Mouse (Mus musculus) limb, embryonic 11.5 days (tissue): Measurements from ENCODE around the gene Fam71f2. TPM values are rescaled to one million over a fixed set of nuclear protein-coding genes. Genes with fewer than 3 reads are reported as not detected.

Experiments used
- ATAC-seq: fragments of 200-750 bp; cut with Nextera tagmentation; 2 replicates; pipeline ENCODE4 v1.8.0; 2017; ENCODE audit warnings: low read depth; ENCODE audit not compliant: insufficient number of reproducible peaks, low FRiP score, low TSS enrichment
- DNase-seq: peaks from one replicate; pipeline ENCODE4 v3.0.0-alpha.2; 2015; ENCODE audit warnings: low spot score
- H3K27ac ChIP-seq: fragments of 300-500 bp; sonication (generic); replicated peaks from 2 replicates; pipeline ENCODE4 v1.5.1; 2014; ENCODE audit warnings: low read depth, mild to moderate bottlenecking, low read length
- H3K27me3 ChIP-seq: fragments of 300-500 bp; sonication (generic); 2 replicates; pipeline ENCODE4 v1.6.1; 2014; ENCODE audit warnings: mild to moderate bottlenecking, low read length, mixed read lengths; ENCODE audit not compliant: control insufficient read depth, insufficient read depth
- H3K36me3 ChIP-seq: fragments of 300-500 bp; sonication (generic); 2 replicates; pipeline ENCODE4 v1.6.1; 2014; ENCODE audit warnings: mild to moderate bottlenecking, low read length, moderate library complexity, mixed read lengths; ENCODE audit not compliant: control insufficient read depth, insufficient read depth
- H3K4me1 ChIP-seq: fragments of 300-500 bp; sonication (generic); 2 replicates; pipeline ENCODE4 v1.6.1; 2014; ENCODE audit warnings: low read length, mixed read lengths; ENCODE audit not compliant: control insufficient read depth, insufficient read depth
- H3K4me2 ChIP-seq: fragments of 300-500 bp; sonication (generic); 2 replicates; pipeline ENCODE4 v1.6.1; 2014; ENCODE audit warnings: low read depth, mild to moderate bottlenecking, moderate library complexity; ENCODE audit not compliant: severe bottlenecking
- H3K4me3 ChIP-seq: fragments of 300-500 bp; sonication (generic); 2 replicates; pipeline ENCODE4 v1.5.1; 2014; ENCODE audit warnings: low read depth, low read length
- H3K9ac ChIP-seq: fragments of 300-500 bp; sonication (generic); 2 replicates; pipeline ENCODE4 v1.6.1; 2014; ENCODE audit warnings: mild to moderate bottlenecking, low read length
- H3K9me3 ChIP-seq: fragments of 300-500 bp; sonication (generic); 2 replicates; pipeline ENCODE4 v1.6.1; 2016; ENCODE audit warnings: low read length; ENCODE audit not compliant: control insufficient read depth
- WGBS: fragments of 180-500 bp; shearing (Covaris S2); extraction: QIAGEN DNeasy Blood & Tissue Kit; methylation state at CpG from one replicate; pipeline ENCODE4 v1.1.7; 2014; 5-methylcytosine and 5-hydroxymethylcytosine counted together
- polyA plus RNA-seq: library from polyadenylated mRNA; unstranded; fragments of >200 nt; fragmentation: Nextera tagmentation; extraction: Ambion mirVana; gene quantifications from 2 replicates; pipeline ENCODE4 v1.2.1, GENCODE M21; 2014

Fam71f2 gene
- polyA plus RNA-seq, 1 experiment from 2014 or later, result 0.81 TPM

GRCm38 (mm10) chr6:29266936-29267335, 12.5 kb upstream of the Fam71f2 start:
- Histone ChIP-seq H3K27ac (no peak overlapping the region), H3K36me3 (no peaks in the 10 kb centered on the region), H3K9me3 (no peaks in the 10 kb centered on the region), H3K4me3 (no peak overlapping the region), H3K4me1 (no peaks in the 10 kb centered on the region), H3K27me3 (no peaks in the 10 kb centered on the region), H3K9ac (no peak overlapping the region), H3K4me2 (no peak overlapping the region)
- WGBS, result 71% methylated on average over 4 of the region's 4 CpGs
- ATAC-seq, result no peak
- no peak for DNase-seq

GRCm38 (mm10) chr6:29269006-29269668, 10.3 kb upstream of the Fam71f2 start:
- Histone ChIP-seq H3K4me3 (no peak overlapping the region), H3K4me2 (no peak overlapping the region), H3K9ac (no peak overlapping the region), H3K9me3 (no peaks in the 10 kb centered on the region), H3K4me1 (no peaks in the 10 kb centered on the region), H3K36me3 (no peaks in the 10 kb centered on the region), H3K27ac (no peak overlapping the region), H3K27me3 (no peaks in the 10 kb centered on the region)
- no peak for ATAC-seq
- no peak for DNase-seq
- 88% methylated on average over 6 of the region's 6 CpGs for WGBS

GRCm38 (mm10) chr6:29270961-29271360, 8.4 kb upstream of the Fam71f2 start:
- Histone ChIP-seq H3K9me3 (no peaks in the 10 kb centered on the region), H3K27me3 (no peaks in the 10 kb centered on the region), H3K4me2 (no peak overlapping the region), H3K4me1 (no peaks in the 10 kb centered on the region), H3K4me3 (no peak overlapping the region), H3K36me3 (no peaks in the 10 kb centered on the region), H3K9ac (no peak overlapping the region), H3K27ac (no peak overlapping the region)
- 14% methylated on average over 8 of the region's 8 CpGs for WGBS
- no peak for DNase-seq
- no peak for ATAC-seq

GRCm38 (mm10) chr6:29272312-29273072, 6.9 kb upstream of the Fam71f2 start, which contains the start of gene Hilpda:
TSS of gene Hilpda (plus strand) at chr6:29272488.
- Histone ChIP-seq H3K4me2 (peak within 1 kb of the TSS; percentile 63), H3K27me3 (no peaks in the 10 kb centered on the region), H3K27ac (no peak within 1 kb of the TSS), H3K4me3 (peak within 1 kb of the TSS; percentile 71), H3K4me1 (no peaks in the 10 kb centered on the region), H3K36me3 (no peaks in the 10 kb centered on the region), H3K9me3 (no peaks in the 10 kb centered on the region), H3K9ac (peak within 1 kb of the TSS; percentile 80)
- peak; percentile 96 for DNase-seq
- ATAC-seq, result peak; percentile 95
- WGBS, result under 1% methylated on average over 46 of the region's 46 CpGs

- H3K9ac ChIP-seq, result no peak overlapping the region
- ATAC-seq (no peak), DNase-seq (no peak)
- no peaks in the 10 kb centered on the region for H3K36me3 ChIP-seq
- H3K4me1 ChIP-seq, result no peaks in the 10 kb centered on the region
- no peak overlapping the region for H3K4me3 ChIP-seq
- 95% methylated on average over 5 of the region's 5 CpGs for WGBS
- no peaks in the 10 kb centered on the region for H3K9me3 ChIP-seq
- no peak overlapping the region for H3K4me2 ChIP-seq
- no peak overlapping the region for H3K27ac ChIP-seq
- no peaks in the 10 kb centered on the region for H3K27me3 ChIP-seq
Measured at GRCm38 (mm10) chr6:29276746-29277145, 2.6 kb upstream of the Fam71f2 start.

- no peak overlapping the region for H3K27ac ChIP-seq
Measured at GRCm38 (mm10) chr6:29278513-29279267, 703 bp upstream of the Fam71f2 start.

GRCm38 (mm10) chr6:29280671-29281070, 1.3 kb downstream of the Fam71f2 start:
- DNase-seq (no peak), ATAC-seq (0 out of 2 replicates have a peak, but pooled peaks have one; percentile 35)
- Histone ChIP-seq H3K9ac (no peak overlapping the region), H3K4me1 (no peaks in the 10 kb centered on the region), H3K27ac (no peak overlapping the region), H3K9me3 (no peaks in the 10 kb centered on the region), H3K4me2 (no peak overlapping the region), H3K4me3 (no peak overlapping the region), H3K36me3 (no peaks in the 10 kb centered on the region), H3K27me3 (no peaks in the 10 kb centered on the region)
- WGBS, result 72% methylated on average over 7 of the region's 7 CpGs

More at GRCm38 (mm10) chr6:29278513-29279267, 703 bp upstream of the Fam71f2 start:
- ATAC-seq, result no peak
- H3K4me3 ChIP-seq, result no peak overlapping the region
- no peaks in the 10 kb centered on the region for H3K4me1 ChIP-seq
- no peak overlapping the region for H3K4me2 ChIP-seq
- no peaks in the 10 kb centered on the region for H3K36me3 ChIP-seq
- 31% methylated on average over 8 of the region's 8 CpGs for WGBS
- no peaks in the 10 kb centered on the region for H3K27me3 ChIP-seq
- H3K9ac ChIP-seq, result no peak overlapping the region
- peak; percentile 30 for DNase-seq
- H3K9me3 ChIP-seq, result no peaks in the 10 kb centered on the region

- H3K4me2 ChIP-seq, result no peak overlapping the region
- H3K27ac ChIP-seq, result no peak overlapping the region
- no peaks in the 10 kb centered on the region for H3K4me1 ChIP-seq
- ATAC-seq (no peak), DNase-seq (no peak)
- H3K27me3 ChIP-seq, result no peaks in the 10 kb centered on the region
- H3K9me3 ChIP-seq, result no peaks in the 10 kb centered on the region
- H3K36me3 ChIP-seq, result no peaks in the 10 kb centered on the region
- H3K4me3 ChIP-seq, result no peak overlapping the region
- WGBS, result 67% methylated on average over 7 of the region's 7 CpGs
- no peak overlapping the region for H3K9ac ChIP-seq
Measured at GRCm38 (mm10) chr6:29286870-29287269, 7.5 kb downstream of the Fam71f2 start.
